Mouse (Mus musculus) T-helper 2 cell (primary cell): ENCODE results near the gene Gm28047.

Source experiments
- in situ Hi-C: fragments of 300-600 bp; cut with MboI, MseI; formaldehyde crosslinking; loops from one replicate; pipeline ENCODE4 v1.15.1; 2025; ENCODE audit warnings: high pct_unique_total_duplicates

Gene Gm28047

GRCm38 (mm10) chr15:102516293-102516692 is 108.6 kb downstream of the Gm28047 start:
- in situ Hi-C loops, result loop anchor here (10.0 kb wide), 1 partner anchor 1251 kb away; no protein-coding TSS in a partner anchor

- in situ Hi-C loops, result loop anchor here (10.0 kb wide), 1 partner anchor 1251 kb away; no protein-coding TSS in a partner anchor
Observed at GRCm38 (mm10) chr15:102515791-102516190, 109.1 kb downstream of the Gm28047 start.

- in situ Hi-C loops, result loop anchor here (10.0 kb wide), 1 partner anchor 1250 kb away; no protein-coding TSS in a partner anchor
Observed at GRCm38 (mm10) chr15:102515261-102515660, 109.6 kb downstream of the Gm28047 start.

GRCm38 (mm10) chr15:102513004-102513403 is 111.9 kb downstream of the Gm28047 start:
- in situ Hi-C loops, result loop anchor here (10.0 kb wide), 1 partner anchor 1248 kb away; no protein-coding TSS in a partner anchor

- in situ Hi-C loops, result loop anchor here (10.0 kb wide), 1 partner anchor 1248 kb away; no protein-coding TSS in a partner anchor
Observed at GRCm38 (mm10) chr15:102512471-102512870, 112.4 kb downstream of the Gm28047 start.

DNA sequence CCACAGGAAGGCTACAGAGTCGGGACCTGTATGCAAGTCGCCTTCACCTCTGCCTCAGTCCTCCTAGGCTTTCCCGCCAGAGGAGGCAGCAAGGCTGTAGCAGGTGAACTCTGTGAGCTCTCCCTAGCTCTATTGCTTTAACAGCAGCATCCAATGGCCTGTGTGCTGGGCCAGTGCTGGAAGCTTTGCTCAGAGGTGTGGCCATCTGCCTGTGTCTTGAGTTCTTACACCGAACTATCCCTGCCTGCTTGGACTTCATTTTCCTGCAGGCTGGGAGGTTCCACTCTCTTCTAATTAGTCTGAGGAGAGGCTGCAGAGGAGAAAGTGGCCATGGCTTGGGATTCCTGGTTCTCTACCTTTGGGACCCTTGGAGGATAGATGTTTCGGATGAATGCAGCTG is 112.9 kb downstream of the Gm28047 start:
- in situ Hi-C loops, result loop anchor here (10.0 kb wide), 1 partner anchor 1247 kb away; no protein-coding TSS in a partner anchor

DNA sequence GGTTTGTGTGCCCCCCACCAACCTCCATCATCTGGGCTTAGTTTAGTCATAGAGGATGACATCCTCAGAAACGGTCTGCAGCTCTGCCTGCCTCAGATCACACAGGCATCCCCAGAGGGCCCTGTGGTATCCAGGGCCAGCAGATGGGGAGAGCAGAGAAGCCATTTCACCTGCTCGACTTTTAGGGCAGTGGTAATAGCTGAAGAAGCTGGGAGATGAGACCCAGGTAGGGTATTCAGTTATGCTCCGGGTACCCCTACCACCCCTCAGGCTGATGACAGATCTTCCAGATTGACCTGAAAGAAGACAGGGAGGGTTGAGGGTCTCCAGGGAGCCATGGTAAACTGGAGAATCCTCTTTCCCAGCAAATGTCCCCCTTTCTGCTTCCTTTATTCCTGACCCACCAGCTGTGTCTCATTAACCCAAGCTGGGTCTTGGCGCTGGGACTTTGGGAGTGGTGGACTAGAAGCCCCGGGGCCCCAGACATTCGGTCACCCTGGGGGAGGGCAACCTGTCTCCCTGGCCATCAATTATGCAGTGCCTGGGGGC is 113.5 kb downstream of the Gm28047 start:
- in situ Hi-C loops, result loop anchor here (10.0 kb wide), 1 partner anchor 1247 kb away; no protein-coding TSS in a partner anchor

DNA sequence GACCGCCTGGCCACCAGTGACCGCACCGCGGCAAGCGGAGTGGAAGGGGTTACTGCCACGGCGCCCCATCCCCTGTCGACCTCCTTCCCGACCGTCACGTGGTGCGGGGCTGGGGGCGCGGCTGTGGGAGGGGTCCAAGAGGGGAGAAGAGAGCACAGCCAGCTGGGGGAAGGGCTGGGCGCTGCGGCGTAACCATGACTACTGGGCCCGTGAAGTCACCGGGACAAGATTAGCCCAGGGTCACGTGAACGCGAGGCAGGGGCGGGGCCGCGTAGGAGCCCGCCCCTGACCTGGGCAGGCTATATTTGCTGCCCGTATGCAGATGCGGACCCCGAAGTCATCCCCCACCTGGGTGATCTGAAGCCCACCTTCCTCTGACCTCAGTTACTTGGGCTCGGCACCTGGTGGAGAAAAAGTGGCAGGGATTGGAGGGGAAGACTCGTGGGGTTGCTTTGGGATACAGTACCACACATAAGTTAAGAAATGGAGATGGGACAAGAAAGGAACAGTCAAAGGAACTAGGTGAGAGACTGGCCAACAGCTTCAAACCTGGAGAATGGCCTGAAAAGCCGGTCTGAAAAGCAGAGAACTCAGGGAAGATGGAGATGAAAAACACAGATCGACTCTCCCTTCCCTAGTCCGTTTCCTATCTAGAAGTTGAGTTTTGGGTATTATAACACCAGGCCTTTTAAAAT is 114.1 kb downstream of the Gm28047 start:
- in situ Hi-C loops, result loop anchor here (10.0 kb wide), 1 partner anchor 1246 kb away; no protein-coding TSS in a partner anchor

DNA sequence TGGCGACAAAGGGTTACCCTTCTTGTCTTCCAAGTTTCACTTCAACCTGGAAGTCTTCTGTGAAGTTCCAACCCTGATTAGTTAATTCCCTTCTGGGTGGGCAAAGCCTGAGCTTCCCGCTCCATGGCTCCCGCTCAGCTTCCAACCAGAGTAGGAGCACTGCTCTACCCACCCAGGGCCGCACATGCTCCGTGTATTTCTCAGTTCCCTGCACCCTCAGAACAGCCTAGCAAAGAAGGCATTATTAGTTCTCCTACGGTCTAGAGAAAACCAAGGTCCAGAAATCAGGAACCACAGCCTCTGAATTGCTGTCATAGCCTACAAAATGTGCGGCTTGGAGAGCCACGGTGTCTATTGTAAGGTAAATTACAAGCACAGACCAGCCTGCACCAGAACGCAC is 114.8 kb downstream of the Gm28047 start:
- in situ Hi-C loops, result loop anchor here (10.0 kb wide), 1 partner anchor 1245 kb away; no protein-coding TSS in a partner anchor

GRCm38 (mm10) chr15:102508336-102508735 is 116.5 kb downstream of the Gm28047 start:
- in situ Hi-C loops, result loop anchor here (10.0 kb wide), 1 partner anchor 424 kb away; no protein-coding TSS in a partner anchor

GRCm38 (mm10) chr15:102507561-102507960 is 117.3 kb downstream of the Gm28047 start:
- in situ Hi-C loops, result loop anchor here (10.0 kb wide), 1 partner anchor 423 kb away; no protein-coding TSS in a partner anchor

DNA sequence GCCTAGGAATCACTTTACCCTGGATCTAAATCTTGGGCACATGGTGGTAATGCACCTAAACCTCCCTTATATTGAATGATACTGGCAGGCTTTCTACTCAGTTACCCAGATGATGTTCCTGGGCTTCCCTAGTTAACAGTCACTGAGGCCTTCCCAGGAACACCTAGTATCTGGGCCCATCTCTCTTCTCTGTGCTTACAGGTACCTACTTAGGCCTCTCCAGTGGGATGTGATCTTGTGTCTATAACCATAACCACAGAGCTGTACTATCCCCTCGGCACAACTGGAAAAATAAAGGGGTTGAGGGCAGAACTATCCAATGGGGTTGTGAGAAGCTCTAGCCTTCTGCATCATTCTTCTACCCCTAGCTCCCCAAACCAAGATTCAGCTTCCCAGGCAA is 118.0 kb downstream of the Gm28047 start:
- in situ Hi-C loops, result loop anchor here (10.0 kb wide), 1 partner anchor 422 kb away; no protein-coding TSS in a partner anchor

GRCm38 (mm10) chr15:102506464-102506830 is 118.4 kb downstream of the Gm28047 start:
- in situ Hi-C loops, result loop anchor here (10.0 kb wide), 1 partner anchor 422 kb away; no protein-coding TSS in a partner anchor

DNA sequence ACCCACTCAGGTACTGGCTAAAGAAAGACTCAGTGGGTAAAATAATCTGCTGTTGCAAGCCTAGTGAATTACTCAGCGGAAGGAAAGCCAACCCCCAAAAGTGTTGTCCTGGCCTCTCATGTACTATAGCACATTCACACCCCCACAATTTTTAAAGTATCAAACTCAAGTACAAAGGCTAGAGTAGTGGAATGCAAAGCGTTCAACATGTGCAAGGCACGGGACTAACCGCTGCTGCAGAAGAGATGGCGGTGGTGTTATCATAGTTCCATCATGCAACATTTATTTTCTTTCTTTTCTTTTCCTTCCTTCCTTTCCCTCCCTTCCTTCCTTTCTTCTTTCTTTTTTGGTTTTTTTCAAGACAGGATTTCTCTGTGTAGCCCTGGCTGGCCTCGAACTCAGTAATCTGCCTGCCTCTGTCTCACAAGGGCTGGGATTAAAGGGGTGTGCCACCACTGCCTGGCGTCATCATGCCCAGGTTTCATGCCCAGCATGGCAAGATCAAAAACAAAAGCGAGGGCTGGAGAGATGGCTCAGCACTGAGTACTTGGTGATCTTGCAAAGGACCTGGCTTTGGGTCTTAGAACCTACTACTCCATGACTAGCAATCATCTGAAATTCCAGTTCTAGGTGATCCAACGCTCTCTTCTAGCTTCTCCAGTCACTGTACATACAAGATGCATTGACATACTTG is 119.0 kb downstream of the Gm28047 start:
- in situ Hi-C loops, result loop anchor here (10.0 kb wide), 1 partner anchor 421 kb away; no protein-coding TSS in a partner anchor

- in situ Hi-C loops, result loop anchor here (10.0 kb wide), 1 partner anchor 420 kb away; no protein-coding TSS in a partner anchor
Observed at GRCm38 (mm10) chr15:102505073-102505769, 119.6 kb downstream of the Gm28047 start.

DNA sequence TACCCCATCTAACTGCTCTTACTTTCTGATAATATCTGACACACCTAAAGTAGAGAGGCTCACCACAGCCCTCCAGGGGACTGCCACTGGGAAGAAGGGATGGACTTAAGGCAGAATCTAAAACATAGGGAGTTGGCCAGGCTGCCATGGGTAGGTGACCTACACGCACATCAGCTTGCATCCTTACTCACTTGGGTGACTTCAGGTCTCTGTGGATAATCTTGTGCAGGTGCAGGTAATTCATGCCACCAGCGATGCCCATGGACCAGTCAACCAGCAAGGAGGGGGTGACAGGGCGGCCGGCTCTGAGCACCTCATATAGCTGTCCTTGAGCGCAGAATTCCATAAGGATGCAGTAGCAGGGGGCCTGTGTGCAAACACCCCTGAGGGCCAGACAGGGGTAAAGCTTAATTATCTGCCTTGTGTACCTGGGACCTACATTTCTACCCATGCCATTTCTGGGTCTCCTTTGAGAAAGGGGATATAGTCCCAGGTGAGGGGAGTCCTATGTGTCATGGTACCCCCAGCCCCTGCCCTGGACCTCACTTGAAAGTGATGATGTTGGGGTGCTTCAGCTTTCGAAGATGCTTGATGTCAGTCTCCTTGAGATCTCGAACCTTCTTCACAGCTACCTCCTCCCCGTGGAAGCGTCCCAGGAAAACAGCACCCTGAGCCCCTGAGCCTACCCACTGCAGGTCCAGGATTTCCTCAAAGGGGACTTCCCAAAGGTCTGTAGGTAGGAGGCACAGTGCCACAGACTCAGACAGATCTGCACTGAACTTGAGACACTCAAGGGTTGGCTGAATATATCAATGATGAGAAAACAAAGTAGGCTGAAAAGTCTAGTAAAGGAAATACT is 120.7 kb downstream of the Gm28047 start:
- in situ Hi-C loops, result loop anchor here (10.0 kb wide), 1 partner anchor 419 kb away; no protein-coding TSS in a partner anchor

DNA sequence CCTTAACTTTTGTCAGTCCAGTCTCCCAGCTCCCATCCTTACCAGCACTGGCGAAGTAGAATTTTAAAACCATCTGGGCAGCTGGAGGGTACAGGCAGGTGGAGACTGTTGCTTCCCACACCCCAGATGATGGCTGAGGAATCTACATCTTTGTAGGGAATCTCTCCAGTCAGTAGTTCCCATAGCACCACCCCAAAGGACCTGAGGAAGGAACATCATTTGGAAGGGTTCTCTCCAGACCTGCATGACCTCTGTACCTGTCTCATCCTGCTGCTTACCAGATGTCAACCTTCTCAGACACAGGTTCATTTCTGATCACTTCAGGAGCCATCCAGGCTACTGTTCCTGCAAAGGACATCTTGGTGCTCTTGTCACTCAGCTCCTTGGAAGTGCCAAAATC is 121.4 kb downstream of the Gm28047 start, which contains the start of gene Gm10337:
Gene Gm10337, plus strand, starts transcription at position 276 of the 400 bp plus-strand sequence.
- in situ Hi-C loops, result loop anchor here (10.0 kb wide), 1 partner anchor 419 kb away; no protein-coding TSS in a partner anchor

DNA sequence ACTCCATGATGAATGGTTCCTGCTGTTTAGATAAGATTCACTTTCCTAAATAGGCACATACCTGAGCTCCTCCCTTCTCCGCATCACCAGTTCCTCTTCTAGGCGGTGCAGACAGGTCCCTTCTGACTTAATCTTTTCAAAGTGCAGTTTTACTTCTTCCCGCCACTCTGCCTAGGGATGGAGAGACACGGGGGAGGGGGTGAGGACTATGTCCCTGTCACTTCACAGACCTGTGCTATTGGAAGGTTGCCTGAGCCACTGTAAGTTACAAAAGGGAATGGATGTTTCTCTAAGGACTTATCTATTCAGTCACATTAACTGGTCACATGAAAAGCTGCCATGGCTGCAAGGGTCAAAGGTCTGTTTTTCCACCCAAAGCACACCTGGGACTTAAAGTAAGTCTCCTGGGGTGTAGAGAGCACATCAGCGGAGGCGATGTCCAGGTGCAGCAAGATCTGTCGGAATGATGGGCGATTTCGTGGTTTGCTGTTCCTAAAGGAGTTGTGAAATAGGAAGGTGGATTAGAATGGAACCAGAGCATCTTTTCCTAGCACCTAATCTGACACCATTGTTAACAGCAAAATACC is 122.5 kb downstream of the Gm28047 start:
- in situ Hi-C loops, result loop anchor here (10.0 kb wide), 1 partner anchor 418 kb away; no protein-coding TSS in a partner anchor

DNA sequence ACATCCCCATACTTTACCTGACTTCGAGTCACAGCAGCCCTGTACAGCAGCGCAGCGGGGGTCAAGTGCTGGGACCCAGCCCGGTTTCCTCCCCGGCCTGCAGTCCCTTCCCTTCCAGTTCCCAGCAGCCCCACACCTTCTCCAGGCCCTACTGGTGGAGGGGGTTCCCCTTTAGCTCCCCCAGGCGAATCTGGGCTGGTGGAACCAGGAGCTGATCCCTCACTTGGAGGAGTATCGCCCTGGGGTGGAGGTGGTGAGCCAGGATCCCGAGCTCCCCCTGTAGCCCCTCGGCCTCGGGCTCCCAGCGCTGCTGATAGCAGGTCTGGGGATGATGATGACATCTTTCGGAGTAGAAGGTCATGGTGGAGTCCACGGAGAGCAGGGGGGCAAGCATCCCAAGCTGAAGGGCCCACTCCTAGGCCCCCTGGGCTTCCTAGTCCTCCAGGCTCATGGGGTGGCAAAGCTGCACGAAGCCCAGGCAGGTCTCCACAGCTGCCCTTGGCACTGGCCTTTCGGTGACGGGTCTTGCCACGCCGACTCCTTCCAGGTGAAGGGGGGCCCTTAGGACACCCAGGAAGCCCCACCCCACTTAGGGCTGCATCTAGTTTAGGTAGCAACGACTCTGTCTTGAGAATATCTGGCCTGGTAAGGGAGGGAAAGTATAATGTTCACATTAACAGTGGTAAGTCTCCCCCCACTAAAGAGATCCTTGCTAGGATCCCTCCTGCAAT is 123.6 kb downstream of the Gm28047 start:
- in situ Hi-C loops, result loop anchor here (10.0 kb wide), 1 partner anchor 416 kb away; no protein-coding TSS in a partner anchor
